Mouse (Mus musculus): ENCODE results near the gene Glra4.
"Not testable (repeated sequence)": the region's sequence is repeated elsewhere in the genome, so short reads cannot be mapped to it uniquely, and the experiment has no call there.

Glra4 gene

GRCm38 (mm10) chrX:136714742-136715474 is 65.0 kb downstream of the Glra4 start:
- DNase-seq (ENCODE audit: low spot score) = not testable (repeated sequence)

DNA sequence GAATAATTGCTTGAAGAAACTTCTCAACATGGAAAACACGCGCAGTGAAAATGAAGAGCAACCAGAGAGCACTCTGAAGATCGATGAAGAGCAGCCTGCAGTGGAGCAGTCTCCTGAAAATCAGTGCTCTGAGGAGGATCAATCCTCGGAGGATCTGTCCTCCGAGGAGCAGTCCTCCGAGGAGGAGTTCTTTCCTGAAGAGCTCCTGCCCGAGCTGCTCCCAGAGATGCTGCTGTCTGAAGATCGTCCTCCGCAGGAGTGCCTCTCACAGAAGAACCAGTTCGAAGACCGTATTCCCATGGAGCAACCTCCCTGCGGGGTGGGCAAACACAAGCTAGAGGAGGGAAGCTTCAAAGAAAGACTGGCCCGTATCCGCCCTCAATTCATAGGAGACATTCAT is 71.2 kb downstream of the Glra4 start:
- DNase-seq (ENCODE audit: low spot score) = peak; percentile 27

- DNase-seq (ENCODE audit: low spot score) = peak; percentile 64
Measured at GRCm38 (mm10) chrX:136708168-136708681, 71.7 kb downstream of the Glra4 start.
